Mouse (Mus musculus) thymus, adult 2 months (tissue): ENCODE results near the gene Brf1. TPM values are rescaled to one million over a fixed set of nuclear protein-coding genes. Genes with fewer than 3 reads are reported as not detected.
A peak's percentile ranks its signal among the peaks of the same experiment; 100 is the strongest.

ENCODE experiments used
- DNase-seq: peaks from one replicate; pipeline ENCODE4 v3.0.0; 2021
- H3K27ac ChIP-seq: fragments of 200-500 bp; 2 replicates; pipeline ENCODE4 v1.5.1; 2012; ENCODE audit warnings: low read length, control low read depth; ENCODE audit not compliant: control insufficient read depth, insufficient read depth
- H3K27me3 ChIP-seq: fragments of 200-500 bp; 2 replicates; pipeline ENCODE4 v1.6.1; 2012; ENCODE audit warnings: mild to moderate bottlenecking, low read length, moderate library complexity, mixed read lengths; ENCODE audit not compliant: control insufficient read depth, insufficient read depth
- H3K36me3 ChIP-seq: fragments of 200-500 bp; 2 replicates; pipeline ENCODE4 v1.6.1; 2012; ENCODE audit warnings: mild to moderate bottlenecking, low read length, moderate library complexity; ENCODE audit not compliant: control insufficient read depth, insufficient read depth
- H3K4me1 ChIP-seq: fragments of 200-500 bp; replicated peaks from 2 replicates; pipeline ENCODE4 v1.6.1; 2012; ENCODE audit warnings: low read length; ENCODE audit not compliant: control insufficient read depth, insufficient read depth
- H3K4me3 ChIP-seq: fragments of 200-500 bp; 2 replicates; pipeline ENCODE4 v1.5.1; 2012; ENCODE audit warnings: mild to moderate bottlenecking, low read length, control low read depth, moderate library complexity; ENCODE audit not compliant: control insufficient read depth, insufficient read depth
- CTCF ChIP-seq: fragments of 200-500 bp; IDR thresholded peaks from 2 replicates; pipeline ENCODE4 v1.5.1; 2012; ENCODE audit warnings: mild to moderate bottlenecking, control low read depth, low read length, moderate library complexity, borderline replicate concordance; ENCODE audit not compliant: control insufficient read depth, poor library complexity, insufficient read depth; ENCODE audit errors: extremely low read depth
- POLR2A ChIP-seq: fragments of 200-500 bp; IDR thresholded peaks from 2 replicates; pipeline ENCODE4 v1.6.1; 2012; ENCODE audit warnings: mild to moderate bottlenecking, low read length, control low read depth, moderate library complexity; ENCODE audit not compliant: control insufficient read depth, poor library complexity, insufficient read depth; ENCODE audit errors: extremely low read depth
- WGBS: fragments of 180-500 bp; shearing (Covaris S2); methylation state at CpG from one replicate; pipeline ENCODE4 v1.1.7; 2018; 5-methylcytosine and 5-hydroxymethylcytosine counted together
- polyA plus RNA-seq: library from polyadenylated mRNA; depleted of rRNA; stranded (reverse); fragments of >200 nt; gene quantifications from 2 replicates; pipeline ENCODE4 v1.2.3, GENCODE M21; 2012

The Brf1 gene
- polyA plus RNA-seq, 1 experiment = 247 TPM

GRCm38 (mm10) chr12:113041481-113042439, 41.3 kb upstream of the Brf1 start:
- Histone ChIP-seq H3K36me3 (no peaks in the 10 kb centered on the region), H3K4me3 (no peak overlapping the region), H3K4me1 (peaks cover 48% of the 10 kb centered on the region), H3K27ac (peak overlapping the region; percentile 8), H3K27me3 (no peaks in the 10 kb centered on the region)
- DNase-seq = no peak
- WGBS = 55% methylated on average over 15 of the region's 15 CpGs
- TF ChIP-seq POLR2A (no peak), CTCF (no peak)

- 95% methylated on average over 4 of the region's 4 CpGs for WGBS
- Histone ChIP-seq H3K27me3 (no peaks in the 10 kb centered on the region), H3K36me3 (no peaks in the 10 kb centered on the region), H3K4me1 (peaks cover 16% of the 10 kb centered on the region), H3K4me3 (no peak overlapping the region), H3K27ac (no peak overlapping the region)
- DNase-seq = no peak
- no peak for TF ChIP-seq CTCF
- no peak for TF ChIP-seq POLR2A
These were observed 37.9 kb upstream of the Brf1 start for GRCm38 (mm10) chr12:113038414-113038813.

- Histone ChIP-seq H3K36me3 (no peaks in the 10 kb centered on the region), H3K4me1 (peaks cover 14% of the 10 kb centered on the region), H3K27me3 (no peaks in the 10 kb centered on the region), H3K27ac (no peak overlapping the region), H3K4me3 (no peak overlapping the region)
- no peak for DNase-seq
- 97% methylated on average over 4 of the region's 4 CpGs for WGBS
- TF ChIP-seq POLR2A (no peak), CTCF (no peak)
These were observed 36.5 kb upstream of the Brf1 start for GRCm38 (mm10) chr12:113036996-113037395.

GRCm38 (mm10) chr12:113035093-113035492, 34.6 kb upstream of the Brf1 start:
- no peak for DNase-seq
- no peaks in the 10 kb centered on the region for H3K36me3 ChIP-seq
- peaks cover 14% of the 10 kb centered on the region for H3K4me1 ChIP-seq
- 97% methylated on average over 2 of the region's 2 CpGs for WGBS
- TF ChIP-seq POLR2A = no peak
- no peak for TF ChIP-seq CTCF
- no peaks in the 10 kb centered on the region for H3K27me3 ChIP-seq
- no peak overlapping the region for H3K4me3 ChIP-seq
- no peak overlapping the region for H3K27ac ChIP-seq

GRCm38 (mm10) chr12:113032296-113033250, 32.1 kb upstream of the Brf1 start:
- H3K36me3 ChIP-seq = no peaks in the 10 kb centered on the region
- H3K27me3 ChIP-seq = no peaks in the 10 kb centered on the region
- H3K4me1 ChIP-seq = peaks cover 18% of the 10 kb centered on the region
- TF ChIP-seq CTCF (no peak), POLR2A (no peak)
- DNase-seq = no peak
- H3K4me3 ChIP-seq = no peak overlapping the region
- WGBS = 88% methylated on average over 11 of the region's 11 CpGs
- no peak overlapping the region for H3K27ac ChIP-seq

- H3K4me3 ChIP-seq = no peak overlapping the region
- no peak for DNase-seq
- TF ChIP-seq POLR2A = no peak
- TF ChIP-seq CTCF = no peak
- no peaks in the 10 kb centered on the region for H3K27me3 ChIP-seq
- H3K36me3 ChIP-seq = no peaks in the 10 kb centered on the region
- H3K4me1 ChIP-seq = peaks cover 18% of the 10 kb centered on the region
- WGBS = 78% methylated on average over 6 of the region's 6 CpGs
- no peak overlapping the region; the same call in 1 of the 2 replicates for H3K27ac ChIP-seq
These were observed 30.9 kb upstream of the Brf1 start for GRCm38 (mm10) chr12:113031441-113031840.
